Mouse (Mus musculus): ENCODE measurements around the gene Apol7a.
"Not testable (repeated sequence)": the region's sequence is repeated elsewhere in the genome, so short reads cannot be mapped to it uniquely, and the experiment has no call there.

Gene Apol7a

GRCm38 (mm10) chr15:77399027-77399426, at the start of gene Apol7a:
Gene Apol7a (minus strand): TSS chr15:77399110.
- CTCF ChIA-PET: not testable (repeated sequence)

- CTCF ChIA-PET: not testable (repeated sequence)
Observed at GRCm38 (mm10) chr15:77447392-77447791, 48.5 kb upstream of the Apol7a start, which contains the start of gene Apol7b. Gene Apol7b (minus strand): TSS chr15:77447492.

DNA sequence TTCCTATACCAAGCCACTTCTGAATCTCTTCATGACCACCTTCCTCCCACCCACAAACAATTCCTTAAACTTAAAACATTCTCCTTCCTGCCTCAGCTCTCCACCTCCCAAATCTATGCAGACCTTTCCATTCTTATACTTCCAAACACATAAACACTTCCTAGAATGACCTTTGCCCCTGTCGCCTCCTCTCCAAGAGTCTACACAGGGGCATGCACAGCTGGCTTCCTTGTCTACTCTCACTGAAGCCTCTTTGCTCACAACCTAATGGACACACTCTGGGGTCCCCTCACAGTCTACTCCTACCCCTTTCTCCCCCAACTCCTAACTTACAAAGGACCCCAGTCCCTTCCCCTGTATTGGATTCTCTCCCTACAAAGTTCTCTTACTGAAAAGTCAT, 46.8 kb upstream of the Apol7a start:
- CTCF ChIA-PET: not testable (repeated sequence)

- CTCF ChIA-PET: not testable (repeated sequence)
Observed at GRCm38 (mm10) chr15:77444746-77445145, 45.8 kb upstream of the Apol7a start.

DNA sequence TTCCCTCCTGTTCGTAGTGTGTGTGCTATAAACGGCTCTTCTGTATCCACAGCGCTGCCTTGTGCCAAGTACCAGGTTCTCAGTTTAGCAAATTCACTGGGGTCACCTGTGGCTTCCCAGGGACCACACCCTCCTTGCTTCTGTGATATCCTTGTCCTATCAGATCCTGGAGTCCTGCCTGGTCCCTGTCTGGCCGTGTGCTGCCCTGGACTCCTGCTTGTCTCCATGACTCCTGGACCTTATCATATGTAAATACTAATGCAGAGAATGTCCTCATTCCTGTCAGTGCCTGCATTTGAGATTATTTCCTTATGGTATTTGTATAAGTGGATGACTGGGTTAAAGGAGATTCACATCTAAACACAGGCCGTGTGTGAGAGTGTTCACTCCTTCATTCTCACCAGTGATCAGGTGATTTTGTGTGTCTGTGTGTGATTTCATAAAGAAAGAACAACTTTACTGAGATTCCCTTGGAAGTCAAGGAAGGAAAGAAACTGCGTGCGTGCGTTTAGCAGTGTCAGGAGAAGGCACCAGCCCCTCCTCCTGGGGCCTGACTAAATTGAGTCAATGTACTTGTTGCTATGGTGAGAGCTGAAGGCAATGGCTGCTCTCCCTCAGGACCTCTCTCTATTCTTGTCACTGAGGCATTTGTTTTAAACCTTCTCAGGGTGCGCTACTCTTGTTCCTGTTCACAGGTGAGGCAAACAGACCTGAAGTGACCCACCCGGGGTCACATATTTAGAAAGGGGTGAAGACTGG, 30.0 kb upstream of the Apol7a start:
- CTCF ChIA-PET: not testable (repeated sequence)

DNA sequence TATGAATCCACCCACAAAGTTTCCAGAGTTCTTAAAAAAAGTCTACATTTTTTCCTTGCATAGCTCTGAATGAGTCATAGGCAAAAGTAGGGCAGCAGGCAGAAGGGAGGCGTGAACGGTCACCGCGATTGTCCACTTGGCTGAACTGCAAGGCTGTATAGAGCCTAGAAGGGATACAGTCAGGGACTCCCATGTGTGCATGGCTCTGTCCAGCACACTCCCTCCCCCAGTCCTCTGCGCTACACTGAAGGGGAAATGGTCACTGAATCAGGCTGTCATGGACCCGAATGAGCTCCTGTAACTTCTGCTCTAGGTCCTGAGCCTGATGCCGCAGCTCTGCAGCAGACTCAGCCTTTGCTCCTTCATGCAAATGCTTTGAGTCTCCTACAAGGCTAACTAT, 24.0 kb upstream of the Apol7a start:
- CTCF ChIA-PET: not testable (repeated sequence)

GRCm38 (mm10) chr15:77419657-77420056, 20.7 kb upstream of the Apol7a start:
- CTCF ChIA-PET: not testable (repeated sequence)

GRCm38 (mm10) chr15:77416655-77417333, 17.9 kb upstream of the Apol7a start:
- CTCF ChIA-PET: not testable (repeated sequence)

GRCm38 (mm10) chr15:77415653-77416052, 16.7 kb upstream of the Apol7a start:
- CTCF ChIA-PET: not testable (repeated sequence)

- CTCF ChIA-PET: not testable (repeated sequence)
Observed at GRCm38 (mm10) chr15:77412695-77413094, 13.8 kb upstream of the Apol7a start.

DNA sequence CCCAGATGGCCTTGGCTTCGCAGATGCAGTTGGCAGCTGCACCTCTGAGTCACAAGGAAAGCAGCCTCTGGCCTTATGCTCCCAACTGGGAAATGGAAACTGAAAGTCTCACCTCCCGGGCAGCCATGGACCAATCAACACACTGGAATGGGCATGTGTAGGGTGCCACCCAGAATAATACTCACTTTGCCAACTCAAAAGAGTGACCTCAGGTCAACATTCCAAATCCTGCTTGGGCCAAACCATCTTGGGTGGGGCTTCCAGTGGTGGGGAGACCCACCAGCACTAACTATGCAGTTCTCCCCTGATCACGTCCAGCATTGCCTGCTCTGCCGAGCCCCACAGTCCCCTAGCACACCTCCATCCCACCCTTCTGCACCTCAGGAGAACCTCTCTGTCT, 12.1 kb upstream of the Apol7a start, which contains the start of gene Apol9a:
Gene Apol9a, minus strand, starts transcription at position 101 of the 400 bp plus-strand sequence.
- CTCF ChIA-PET: not testable (repeated sequence)

- CTCF ChIA-PET: not testable (repeated sequence)
Observed at GRCm38 (mm10) chr15:77406370-77406769, 7.5 kb upstream of the Apol7a start.

DNA sequence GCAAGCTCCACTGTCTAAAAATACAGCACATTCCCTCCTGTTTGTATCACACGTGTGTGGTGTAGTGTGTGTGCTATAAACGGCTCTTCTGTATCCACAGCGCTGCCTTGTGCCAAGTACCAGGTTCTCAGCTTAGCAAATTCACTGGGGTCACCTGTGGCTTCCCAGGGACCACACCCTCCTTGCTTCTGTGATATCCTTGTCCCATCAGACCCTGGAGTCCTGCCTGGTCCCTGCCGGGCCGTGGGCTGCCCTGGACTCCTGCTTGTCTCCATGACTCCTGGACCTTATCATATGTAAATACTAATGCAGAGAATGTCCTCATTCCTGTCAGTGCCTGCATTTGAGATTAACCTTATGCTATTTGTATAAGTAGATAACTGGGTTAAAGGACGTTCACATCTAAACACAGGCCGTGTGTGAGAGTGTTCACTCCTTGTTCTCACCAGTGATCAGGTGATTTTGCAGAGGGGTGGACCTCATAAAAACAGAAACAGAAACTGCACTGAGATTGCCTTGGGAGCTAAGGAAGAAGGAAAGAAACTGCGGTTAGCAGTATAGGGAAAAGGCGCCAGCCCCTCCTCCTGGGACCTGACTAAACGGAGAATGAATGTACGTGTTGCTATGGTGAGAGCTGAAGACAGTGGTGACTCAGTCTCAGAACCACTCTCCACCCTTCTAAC, 1.3 kb downstream of the Apol7a start:
- CTCF ChIA-PET: not testable (repeated sequence)

- CTCF ChIA-PET: not testable (repeated sequence)
Observed at GRCm38 (mm10) chr15:77393832-77394231, 5.1 kb downstream of the Apol7a start.

DNA sequence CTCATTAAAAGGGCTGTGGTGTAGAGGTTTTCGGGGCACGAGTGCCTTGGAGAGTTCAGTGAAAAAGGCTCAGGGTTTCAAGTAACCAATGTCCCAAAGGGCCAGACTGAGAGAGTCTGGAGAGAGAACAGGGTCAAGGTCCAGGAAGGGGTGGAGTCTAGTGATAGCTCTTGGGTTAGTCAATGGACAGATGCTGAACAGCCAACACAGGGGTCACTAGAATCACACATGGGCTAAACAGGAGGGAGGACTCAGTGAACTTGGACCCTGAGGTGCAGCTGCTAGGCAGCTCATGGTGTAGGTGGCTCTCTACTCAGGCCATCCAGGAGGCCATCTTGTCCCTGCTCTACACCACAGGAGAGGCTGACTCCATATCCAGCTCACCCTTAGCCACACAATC, 11.4 kb downstream of the Apol7a start:
- CTCF ChIA-PET: no interaction called here

DNA sequence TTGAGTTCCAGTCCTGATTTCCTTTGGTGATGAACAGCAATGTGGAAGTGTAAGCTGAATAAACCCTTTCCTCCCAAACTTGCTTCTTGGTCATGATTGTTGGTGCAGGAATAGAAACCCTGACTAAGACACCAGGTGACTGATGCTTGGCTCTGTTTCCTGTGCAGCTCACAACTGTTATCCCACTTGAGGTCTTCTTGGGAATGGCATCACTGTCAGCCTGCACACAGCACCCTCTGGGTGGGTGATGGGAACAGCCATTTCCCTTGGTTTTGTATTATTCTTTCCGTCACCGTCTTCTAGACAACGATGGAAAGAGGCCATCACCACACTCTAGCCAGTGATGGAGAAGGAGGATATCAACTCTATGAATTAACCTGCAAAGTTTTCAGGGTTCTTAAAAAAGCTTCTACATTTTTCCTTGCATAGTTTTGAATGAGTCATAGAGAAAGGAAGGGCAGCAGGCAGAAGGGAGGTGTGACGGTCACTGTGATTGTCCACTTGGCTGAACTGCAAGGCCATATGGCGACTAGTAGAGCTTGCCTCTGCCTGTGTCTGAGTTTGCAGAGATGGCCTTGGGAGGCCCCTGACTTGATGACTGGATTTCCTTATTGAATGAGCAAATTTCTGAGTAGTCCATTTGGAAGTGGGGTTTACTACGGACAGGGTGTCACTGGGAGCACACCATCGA, 14.4 kb downstream of the Apol7a start:
- CTCF ChIA-PET: no interaction called here

GRCm38 (mm10) chr15:77382880-77383279, 16.0 kb downstream of the Apol7a start:
- CTCF ChIA-PET: no interaction called here

GRCm38 (mm10) chr15:77382271-77382850, 16.5 kb downstream of the Apol7a start:
- CTCF ChIA-PET: no interaction called here

DNA sequence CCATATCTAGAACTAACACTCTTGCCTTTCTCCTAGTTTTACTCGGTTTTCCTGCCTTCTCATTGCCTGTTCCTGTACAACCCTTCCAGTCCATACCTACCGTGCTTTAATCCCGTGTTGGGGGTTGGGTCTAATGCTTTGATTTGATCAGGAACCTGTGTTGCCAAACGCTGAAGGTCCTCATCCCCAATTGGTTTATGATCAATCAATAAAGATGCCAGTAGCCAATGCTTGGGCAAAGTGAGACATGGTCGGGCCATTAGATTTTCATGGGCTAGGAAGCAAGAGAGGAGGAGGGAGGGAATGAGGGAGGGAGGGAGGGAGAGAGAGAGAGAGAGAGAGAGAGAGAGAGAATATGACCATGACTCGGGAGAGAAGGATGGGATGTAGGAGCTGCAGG, 17.4 kb downstream of the Apol7a start:
- CTCF ChIA-PET: no interaction called here

DNA sequence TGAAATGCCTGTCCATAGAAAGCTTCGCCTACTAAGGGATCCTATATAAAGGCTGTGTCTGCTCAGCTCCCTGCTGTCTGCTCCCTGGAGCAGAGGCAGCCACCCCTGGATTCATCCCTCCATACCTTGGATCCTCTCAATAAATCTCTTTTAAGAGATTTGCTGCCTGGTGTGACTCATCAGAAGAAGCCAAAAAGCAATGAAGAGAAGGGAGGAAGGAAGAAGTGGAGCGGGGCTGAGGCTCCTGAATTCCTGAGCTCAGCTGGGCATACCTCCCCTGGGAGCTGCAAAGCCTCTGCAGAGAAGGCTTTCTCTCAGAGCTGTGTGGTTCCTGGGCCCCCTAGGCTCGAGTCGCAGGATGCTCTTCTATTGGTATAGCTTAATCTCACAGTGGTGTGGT, 19.0 kb downstream of the Apol7a start:
- CTCF ChIA-PET: no interaction called here

- CTCF ChIA-PET: no interaction called here
Observed at GRCm38 (mm10) chr15:77377419-77377818, 21.5 kb downstream of the Apol7a start.

- CTCF ChIA-PET: no interaction called here
Observed at GRCm38 (mm10) chr15:77376920-77377319, 22.0 kb downstream of the Apol7a start.

Data from spleen, embryonic (tissue).